Comparison of ENCODE assay signal across 27 mouse cellular contexts in the genomic region with DNA sequence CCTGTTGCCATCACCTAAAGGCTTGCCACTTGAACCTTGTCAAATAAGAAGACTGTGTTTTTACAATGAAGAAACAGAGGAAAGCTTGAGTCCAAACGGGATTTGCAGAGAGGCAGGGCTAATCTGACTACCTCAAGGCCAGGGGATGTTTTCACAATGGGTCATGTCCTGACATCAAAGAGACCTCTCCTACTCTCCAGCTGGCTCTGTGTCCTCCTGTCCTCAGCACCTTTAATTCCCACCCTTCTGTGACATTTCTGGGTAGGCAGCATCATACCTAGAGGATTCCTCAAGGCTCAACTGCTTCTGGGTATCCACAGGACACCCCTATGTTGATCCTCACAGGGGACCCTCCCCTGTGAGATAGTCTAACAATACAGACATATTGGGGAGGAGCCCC.
A peak's percentile ranks its signal among the peaks of the same experiment; 100 is the strongest.
DNase-seq lines count a peak whose midpoint lies in the region; ATAC-seq lines count a peak whose summit lies in the region.
"Had no signal": no experiment of that assay in that cellular context is flagged by ENCODE, and none has a peak within 500 bp of the region (broad histone marks: within the 10 kb centered on the region; RNA-seq: fewer than 3 reads in every experiment).

No protein-coding gene starts in this region.

- 13% methylated on average over 1 of the region's 1 CpGs for WGBS in heart, embryonic 12.5 days
- WGBS in intestine, embryonic 14.5 days = 35% methylated on average over 1 of the region's 1 CpGs
- WGBS in intestine, embryonic 15.5 days = 19% methylated on average over 1 of the region's 1 CpGs
- WGBS in midbrain, embryonic 11.5 days = 24% methylated on average over 1 of the region's 1 CpGs
- WGBS in midbrain, embryonic 13.5 days = 47% methylated on average over 1 of the region's 1 CpGs
- WGBS in embryonic facial prominence, embryonic 10.5 days = 34% methylated on average over 1 of the region's 1 CpGs

- no peaks in the 10 kb centered on the region for H3K4me1 ChIP-seq in heart, embryonic 12.5 days (replicated peaks)
- 0 out of 2 replicates have a peak, but pooled peaks cover 3% of the 10 kb centered on the region for H3K4me1 ChIP-seq in intestine, embryonic 14.5 days (replicated peaks; ENCODE audit: control insufficient read depth, insufficient read depth, low read length)
- H3K4me1 ChIP-seq in intestine, embryonic 15.5 days (replicated peaks) = no peaks in the 10 kb centered on the region
- no peaks in the 10 kb centered on the region for H3K4me1 ChIP-seq in midbrain, embryonic 11.5 days (ENCODE audit: control insufficient read depth, insufficient read depth, low read length)
- no peaks in the 10 kb centered on the region for H3K4me1 ChIP-seq in midbrain, embryonic 13.5 days (replicated peaks)
- H3K4me1 ChIP-seq in embryonic facial prominence, embryonic 10.5 days = peaks cover 3% of the 10 kb centered on the region
- H3K4me1 ChIP-seq: embryonic facial prominence, embryonic 15.5 days; forebrain, embryonic 12.5 days had no signal

- DNase-seq in heart, adult 11 months = peak; percentile 11
- peak; percentile 48 for DNase-seq in intestine, embryonic 14.5 days (ENCODE audit: low spot score)
- DNase-seq in midbrain, embryonic 11.5 days (ENCODE audit: low spot score, missing footprints) = peak; percentile 51
- peak; percentile 4 for DNase-seq in embryonic facial prominence, embryonic 10.5 days (ENCODE audit: low spot score)
- DNase-seq: adrenal gland, adult 8-10 months; adrenal gland, postnatal 14 days; adrenal gland, postnatal 36 days; B cell, adult 2 months; cerebellum, adult 11-12 months; cerebellum, adult 2 months; cerebellum, adult 9-10 months; cerebellum, postnatal 10 days; cerebellum, postnatal 25 days had no signal

- no peaks in the 10 kb centered on the region for H3K9me3 ChIP-seq in heart, embryonic 12.5 days (replicated peaks)
- H3K9me3 ChIP-seq in intestine, embryonic 14.5 days (ENCODE audit: control insufficient read depth, low read length) = no peaks in the 10 kb centered on the region
- H3K9me3 ChIP-seq in intestine, embryonic 15.5 days = no peaks in the 10 kb centered on the region
- no peaks in the 10 kb centered on the region for H3K9me3 ChIP-seq in midbrain, embryonic 11.5 days (ENCODE audit: control insufficient read depth, low read length)
- no peaks in the 10 kb centered on the region for H3K9me3 ChIP-seq in midbrain, embryonic 13.5 days
- no peaks in the 10 kb centered on the region for H3K9me3 ChIP-seq in embryonic facial prominence, embryonic 10.5 days
- H3K9me3 ChIP-seq: embryonic facial prominence, embryonic 13.5 days; embryonic facial prominence, embryonic 15.5 days; forebrain, embryonic 10.5 days; forebrain, embryonic 12.5 days had no signal

- H3K4me2 ChIP-seq in heart, embryonic 12.5 days = no peak overlapping the region
- H3K4me2 ChIP-seq in intestine, embryonic 14.5 days (ENCODE audit: low read length) = no peak overlapping the region
- H3K4me2 ChIP-seq in intestine, embryonic 15.5 days (replicated peaks) = no peak overlapping the region
- H3K4me2 ChIP-seq in midbrain, embryonic 11.5 days = no peak overlapping the region
- H3K4me2 ChIP-seq in midbrain, embryonic 13.5 days (replicated peaks) = no peak overlapping the region
- H3K4me2 ChIP-seq: embryonic facial prominence, embryonic 13.5 days; embryonic facial prominence, embryonic 15.5 days; forebrain, embryonic 12.5 days had no signal

- H3K9ac ChIP-seq in heart, embryonic 12.5 days = no peak overlapping the region
- no peak overlapping the region for H3K9ac ChIP-seq in intestine, embryonic 14.5 days (ENCODE audit: low read length)
- H3K9ac ChIP-seq in intestine, embryonic 15.5 days = no peak overlapping the region
- no peak overlapping the region for H3K9ac ChIP-seq in midbrain, embryonic 11.5 days (ENCODE audit: low read length)
- no peak overlapping the region for H3K9ac ChIP-seq in midbrain, embryonic 13.5 days (replicated peaks)
- H3K9ac ChIP-seq: embryonic facial prominence, embryonic 13.5 days; embryonic facial prominence, embryonic 15.5 days; forebrain, embryonic 12.5 days had no signal

- ATAC-seq in heart, embryonic 12.5 days (ENCODE audit: insufficient number of reproducible peaks, low FRiP score) = no peak
- ATAC-seq in intestine, embryonic 14.5 days (replicated peaks; ENCODE audit: low FRiP score, low TSS enrichment, low read depth) = no peak
- ATAC-seq in intestine, embryonic 15.5 days = no peak
- no peak for ATAC-seq in midbrain, embryonic 11.5 days (ENCODE audit: low FRiP score)
- no peak for ATAC-seq in midbrain, embryonic 13.5 days
- ATAC-seq: activated CD4-positive, CD25-positive, alpha-beta regulatory T cell, adult 4 months; CD4-positive, CD25-positive, alpha-beta regulatory T cell, adult 4 months; forebrain, embryonic 14.5 days; Patski had no signal

- no peaks in the 10 kb centered on the region for H3K27me3 ChIP-seq in heart, embryonic 12.5 days (replicated peaks)
- no peaks in the 10 kb centered on the region for H3K27me3 ChIP-seq in intestine, embryonic 14.5 days (replicated peaks; ENCODE audit: control insufficient read depth, insufficient read depth, low read length)
- no peaks in the 10 kb centered on the region for H3K27me3 ChIP-seq in intestine, embryonic 15.5 days (replicated peaks)
- H3K27me3 ChIP-seq in midbrain, embryonic 11.5 days (ENCODE audit: control insufficient read depth, insufficient read depth, low read length) = no peaks in the 10 kb centered on the region
- no peaks in the 10 kb centered on the region for H3K27me3 ChIP-seq in midbrain, embryonic 13.5 days
- no peaks in the 10 kb centered on the region for H3K27me3 ChIP-seq in embryonic facial prominence, embryonic 10.5 days (replicated peaks; ENCODE audit: low read depth, poor library complexity, severe bottlenecking)
- H3K27me3 ChIP-seq: CH12.LX; embryonic facial prominence, embryonic 13.5 days; embryonic facial prominence, embryonic 15.5 days; forebrain, embryonic 12.5 days; Patski had no signal

- H3K36me3 ChIP-seq in heart, embryonic 12.5 days = no peaks in the 10 kb centered on the region
- H3K36me3 ChIP-seq in intestine, embryonic 14.5 days (ENCODE audit: control insufficient read depth, insufficient read depth, low read length) = no peaks in the 10 kb centered on the region
- no peaks in the 10 kb centered on the region for H3K36me3 ChIP-seq in intestine, embryonic 15.5 days
- H3K36me3 ChIP-seq in midbrain, embryonic 11.5 days (ENCODE audit: control insufficient read depth, insufficient read depth, low read length) = no peaks in the 10 kb centered on the region
- no peaks in the 10 kb centered on the region for H3K36me3 ChIP-seq in midbrain, embryonic 13.5 days
- H3K36me3 ChIP-seq in embryonic facial prominence, embryonic 10.5 days (replicated peaks) = no peaks in the 10 kb centered on the region
- H3K36me3 ChIP-seq: embryonic facial prominence, embryonic 13.5 days; embryonic facial prominence, embryonic 15.5 days; forebrain, embryonic 10.5 days; forebrain, embryonic 12.5 days; G1E had no signal

- H3K4me3 ChIP-seq in heart, embryonic 12.5 days = no peak overlapping the region
- no peak overlapping the region for H3K4me3 ChIP-seq in intestine, embryonic 14.5 days (ENCODE audit: low read depth, low read length)
- no peak overlapping the region for H3K4me3 ChIP-seq in intestine, embryonic 15.5 days (replicated peaks)
- H3K4me3 ChIP-seq in midbrain, embryonic 11.5 days (ENCODE audit: low read depth, low read length) = no peak overlapping the region
- H3K4me3 ChIP-seq in midbrain, embryonic 13.5 days (replicated peaks) = no peak overlapping the region
- H3K4me3 ChIP-seq in embryonic facial prominence, embryonic 10.5 days = no peak overlapping the region
- H3K4me3 ChIP-seq: embryonic facial prominence, embryonic 13.5 days; embryonic facial prominence, embryonic 15.5 days; erythroblast, embryonic 14.5 days; forebrain, embryonic 10.5 days; forebrain, embryonic 12.5 days had no signal

- no peak overlapping the region for H3K27ac ChIP-seq in heart, embryonic 12.5 days (ENCODE audit: poor library complexity, severe bottlenecking)
- no peak overlapping the region for H3K27ac ChIP-seq in intestine, embryonic 14.5 days (ENCODE audit: low read depth)
- no peak overlapping the region for H3K27ac ChIP-seq in intestine, embryonic 15.5 days
- no peak overlapping the region for H3K27ac ChIP-seq in midbrain, embryonic 11.5 days (ENCODE audit: low read depth, low read length)
- no peak overlapping the region for H3K27ac ChIP-seq in midbrain, embryonic 13.5 days
- no peak overlapping the region for H3K27ac ChIP-seq in embryonic facial prominence, embryonic 10.5 days (replicated peaks)
- H3K27ac ChIP-seq: embryonic facial prominence, embryonic 13.5 days; embryonic facial prominence, embryonic 15.5 days; forebrain, embryonic 10.5 days; forebrain, embryonic 12.5 days had no signal
